Mouse (Mus musculus): ENCODE results near the gene Tex19.2. TPM values are rescaled to one million over a fixed set of nuclear protein-coding genes. Genes with fewer than 3 reads are reported as not detected.
"Not testable (repeated sequence)": the region's sequence is repeated elsewhere in the genome, so short reads cannot be mapped to it uniquely, and the experiment has no call there.

Gene Tex19.2
- polyA plus RNA-seq, 1 experiment from 2014 or later: not detected

GRCm38 (mm10) chr11:121121151-121121550, 2.7 kb upstream of the Tex19.2 start:
- Histone ChIP-seq H3K27ac (ENCODE audit: low read depth) (no peak overlapping the region), H3K36me3 (replicated peaks; ENCODE audit: insufficient read depth, low read length) (no peaks in the 10 kb centered on the region), H3K4me3 (ENCODE audit: low read depth, low read length) (no peak overlapping the region), H3K9me3 (ENCODE audit: low read length) (no peaks in the 10 kb centered on the region), H3K4me1 (ENCODE audit: insufficient read depth) (no peaks in the 10 kb centered on the region), H3K4me2 (ENCODE audit: low read depth, low read length) (no peak overlapping the region), H3K27me3 (ENCODE audit: insufficient read depth, low read length) (no peaks in the 10 kb centered on the region), H3K9ac (replicated peaks) (no peak overlapping the region)
- no peak for ATAC-seq
- no peak for TF ChIP-seq CTCF (IDR thresholded peaks at IDR 0.05; ENCODE audit: low read depth)
- DNase-seq: no peak
- 63% methylated on average over 3 of the region's 3 CpGs for WGBS (ENCODE audit: insufficient replicate concordance)

GRCm38 (mm10) chr11:121118106-121118505, 371 bp downstream of the Tex19.2 start:
- H3K4me1 ChIP-seq (ENCODE audit: insufficient read depth): no peaks in the 10 kb centered on the region
- no peaks in the 10 kb centered on the region for H3K36me3 ChIP-seq (replicated peaks; ENCODE audit: insufficient read depth, low read length)
- DNase-seq: no peak
- WGBS (ENCODE audit: insufficient replicate concordance): 87% methylated on average over 18 of the region's 18 CpGs
- H3K9me3 ChIP-seq (ENCODE audit: low read length): no peaks in the 10 kb centered on the region
- H3K27ac ChIP-seq (ENCODE audit: low read depth): no peak overlapping the region
- no peak overlapping the region for H3K4me2 ChIP-seq (ENCODE audit: low read depth, low read length)
- no peak for TF ChIP-seq CTCF (IDR thresholded peaks at IDR 0.05; ENCODE audit: low read depth)
- no peaks in the 10 kb centered on the region for H3K27me3 ChIP-seq (ENCODE audit: insufficient read depth, low read length)
- no peak overlapping the region for H3K4me3 ChIP-seq (ENCODE audit: low read depth, low read length)
- H3K9ac ChIP-seq (replicated peaks): no peak overlapping the region
- no peak for ATAC-seq

- Histone ChIP-seq H3K27me3 (ENCODE audit: insufficient read depth, low read length) (no peaks in the 10 kb centered on the region), H3K9ac (replicated peaks) (no peak overlapping the region), H3K9me3 (ENCODE audit: low read length) (no peaks in the 10 kb centered on the region), H3K27ac (ENCODE audit: low read depth) (no peak overlapping the region), H3K4me1 (ENCODE audit: insufficient read depth) (no peaks in the 10 kb centered on the region), H3K4me3 (ENCODE audit: low read depth, low read length) (no peak overlapping the region), H3K36me3 (replicated peaks; ENCODE audit: insufficient read depth, low read length) (no peaks in the 10 kb centered on the region), H3K4me2 (ENCODE audit: low read depth, low read length) (no peak overlapping the region)
- ATAC-seq (no peak), DNase-seq (no peak)
- TF ChIP-seq EP300 (IDR thresholded peaks at IDR 0.05; ENCODE audit: low read depth): no peak
- no peak for TF ChIP-seq CTCF (IDR thresholded peaks at IDR 0.05; ENCODE audit: low read depth)
- WGBS (ENCODE audit: insufficient replicate concordance): 67% methylated on average over 5 of the region's 5 CpGs
These were observed 6.2 kb downstream of the Tex19.2 start for GRCm38 (mm10) chr11:121112091-121112775.

- H3K9ac ChIP-seq (replicated peaks): no peak overlapping the region
- no peaks in the 10 kb centered on the region for H3K27me3 ChIP-seq (ENCODE audit: insufficient read depth, low read length)
- H3K4me2 ChIP-seq (ENCODE audit: low read depth, low read length): no peak overlapping the region
- H3K4me3 ChIP-seq (ENCODE audit: low read depth, low read length): no peak overlapping the region
- H3K4me1 ChIP-seq (ENCODE audit: insufficient read depth): no peaks in the 10 kb centered on the region
- DNase-seq: no peak
- H3K27ac ChIP-seq (ENCODE audit: low read depth): no peak overlapping the region
- no peak for ATAC-seq
- no peaks in the 10 kb centered on the region for H3K9me3 ChIP-seq (ENCODE audit: low read length)
- TF ChIP-seq CTCF (IDR thresholded peaks at IDR 0.05; ENCODE audit: low read depth) (no peak), EP300 (IDR thresholded peaks at IDR 0.05; ENCODE audit: low read depth) (no peak)
- no peaks in the 10 kb centered on the region for H3K36me3 ChIP-seq (replicated peaks; ENCODE audit: insufficient read depth, low read length)
- WGBS (ENCODE audit: insufficient replicate concordance): 61% methylated on average over 1 of the region's 1 CpGs
These were observed 6.9 kb downstream of the Tex19.2 start for GRCm38 (mm10) chr11:121111601-121112000.

GRCm38 (mm10) chr11:121111051-121111450, 7.4 kb downstream of the Tex19.2 start:
- 67% methylated on average over 3 of the region's 3 CpGs for WGBS (ENCODE audit: insufficient replicate concordance)
- Histone ChIP-seq H3K4me1 (ENCODE audit: insufficient read depth) (no peaks in the 10 kb centered on the region), H3K9me3 (ENCODE audit: low read length) (no peaks in the 10 kb centered on the region), H3K27ac (ENCODE audit: low read depth) (no peak overlapping the region), H3K36me3 (replicated peaks; ENCODE audit: insufficient read depth, low read length) (no peaks in the 10 kb centered on the region), H3K9ac (replicated peaks) (no peak overlapping the region), H3K4me3 (ENCODE audit: low read depth, low read length) (no peak overlapping the region), H3K27me3 (ENCODE audit: insufficient read depth, low read length) (no peaks in the 10 kb centered on the region), H3K4me2 (ENCODE audit: low read depth, low read length) (no peak overlapping the region)
- DNase-seq (no peak), ATAC-seq (no peak)
- no peak for TF ChIP-seq EP300 (IDR thresholded peaks at IDR 0.05; ENCODE audit: low read depth)
- TF ChIP-seq CTCF (IDR thresholded peaks at IDR 0.05; ENCODE audit: low read depth): no peak

GRCm38 (mm10) chr11:121109986-121110385, 8.5 kb downstream of the Tex19.2 start:
- WGBS (ENCODE audit: insufficient replicate concordance): 12% methylated on average over 2 of the region's 2 CpGs
- no peak overlapping the region for H3K9ac ChIP-seq (replicated peaks)
- TF ChIP-seq EP300 (IDR thresholded peaks at IDR 0.05; ENCODE audit: low read depth) (no peak), CTCF (IDR thresholded peaks at IDR 0.05; ENCODE audit: low read depth) (no peak)
- H3K9me3 ChIP-seq (ENCODE audit: low read length): no peaks in the 10 kb centered on the region
- H3K36me3 ChIP-seq (replicated peaks; ENCODE audit: insufficient read depth, low read length): no peaks in the 10 kb centered on the region
- ATAC-seq: no peak
- no peaks in the 10 kb centered on the region for H3K27me3 ChIP-seq (ENCODE audit: insufficient read depth, low read length)
- H3K4me1 ChIP-seq (ENCODE audit: insufficient read depth): no peaks in the 10 kb centered on the region
- no peak overlapping the region for H3K4me3 ChIP-seq (ENCODE audit: low read depth, low read length)
- H3K27ac ChIP-seq (ENCODE audit: low read depth): no peak overlapping the region
- H3K4me2 ChIP-seq (ENCODE audit: low read depth, low read length): no peak overlapping the region
- DNase-seq: peak; percentile 28

GRCm38 (mm10) chr11:121108061-121108460, 10.4 kb downstream of the Tex19.2 start:
- no peak for TF ChIP-seq CTCF (IDR thresholded peaks at IDR 0.05; ENCODE audit: low read depth)
- TF ChIP-seq EP300 (IDR thresholded peaks at IDR 0.05; ENCODE audit: low read depth): no peak; the same call in 1 of the 2 replicates
- DNase-seq (no peak), ATAC-seq (no peak)
- H3K4me3 ChIP-seq (ENCODE audit: low read depth, low read length): no peak overlapping the region
- no peak overlapping the region for H3K27ac ChIP-seq (ENCODE audit: low read depth)
- H3K4me2 ChIP-seq (ENCODE audit: low read depth, low read length): no peak overlapping the region
- no peaks in the 10 kb centered on the region for H3K27me3 ChIP-seq (ENCODE audit: insufficient read depth, low read length)
- WGBS (ENCODE audit: insufficient replicate concordance): 59% methylated on average over 9 of the region's 9 CpGs
- H3K4me1 ChIP-seq (ENCODE audit: insufficient read depth): no peaks in the 10 kb centered on the region
- H3K9ac ChIP-seq (replicated peaks): no peak overlapping the region
- H3K36me3 ChIP-seq (replicated peaks; ENCODE audit: insufficient read depth, low read length): no peaks in the 10 kb centered on the region
- H3K9me3 ChIP-seq (ENCODE audit: low read length): no peaks in the 10 kb centered on the region

- WGBS (ENCODE audit: insufficient replicate concordance): 60% methylated on average over 1 of the region's 1 CpGs
- not testable (repeated sequence) for ATAC-seq
These were observed 11.2 kb downstream of the Tex19.2 start for GRCm38 (mm10) chr11:121107242-121107641.

More at GRCm38 (mm10) chr11:121107242-121107641, 11.2 kb downstream of the Tex19.2 start:
- not testable (repeated sequence) for H3K27me3 ChIP-seq (ENCODE audit: insufficient read depth, low read length); H3K4me3 ChIP-seq (ENCODE audit: low read depth, low read length); H3K4me2 ChIP-seq (ENCODE audit: low read depth, low read length); H3K27ac ChIP-seq (ENCODE audit: low read depth); H3K9me3 ChIP-seq (ENCODE audit: low read length); H3K9ac ChIP-seq (replicated peaks); DNase-seq; H3K4me1 ChIP-seq (ENCODE audit: insufficient read depth); H3K36me3 ChIP-seq (replicated peaks; ENCODE audit: insufficient read depth, low read length)
